Mouse (Mus musculus) heart, postnatal 0 days (tissue): ENCODE results near the gene Oxct1.

Experiments used
- CTCF ChIP-seq: IDR thresholded peaks from 2 replicates; pipeline ENCODE4 v1.5.1; 2016; ENCODE audit warnings: antibody characterized with exemption, control low read depth, low read depth
- EP300 ChIP-seq: IDR thresholded peaks from 2 replicates; pipeline ENCODE4 v1.6.1; 2016; ENCODE audit warnings: antibody characterized with exemption, low read depth

DNA sequence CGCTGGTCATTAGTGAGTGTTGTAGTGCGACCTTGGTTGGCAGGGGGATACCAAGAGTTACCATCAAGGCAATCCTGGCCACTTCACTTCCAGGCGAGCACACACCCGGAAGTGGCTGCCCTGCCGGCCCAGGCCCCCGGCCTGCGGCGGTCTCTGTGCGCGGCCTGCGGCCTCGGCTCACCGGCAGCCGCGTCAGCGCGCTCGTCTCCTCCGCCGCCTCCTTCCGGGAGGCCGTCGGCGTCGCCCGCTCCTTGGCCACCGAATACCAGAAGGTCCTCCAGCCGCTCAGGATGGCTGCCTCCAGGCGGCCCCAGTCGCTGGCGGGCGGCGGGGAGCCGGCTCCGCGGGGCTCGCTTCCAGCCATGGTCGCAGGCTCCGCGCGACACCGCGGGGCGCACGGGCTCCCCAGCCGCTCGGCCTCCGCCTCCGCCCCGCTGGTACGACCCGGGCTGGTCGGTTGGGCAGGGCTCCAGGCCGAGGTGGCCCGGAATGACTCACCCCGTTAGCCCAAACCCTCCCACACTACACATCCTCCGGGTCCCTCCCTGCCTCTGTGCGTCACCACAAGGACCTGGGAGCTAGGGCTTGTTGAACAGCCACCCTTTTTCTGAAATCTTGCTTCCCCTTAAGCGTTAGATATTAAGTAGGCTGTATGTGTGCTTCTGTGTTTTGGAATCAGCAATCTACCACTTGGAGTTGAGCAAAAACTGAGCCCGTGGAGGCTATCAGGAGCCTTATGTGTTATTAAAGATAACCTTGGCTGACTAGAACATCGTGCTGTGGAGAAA is 46.9 kb upstream of the Oxct1 start, which contains the start of gene Fbxo4:
- TF ChIP-seq EP300: no peak
- no peak for TF ChIP-seq CTCF
